Comparison of ENCODE assay signal across 8 mouse cellular contexts in genomic region chr14:103131991-103132390, GRCm38 (mm10). TPM values are rescaled to one million over a fixed set of nuclear protein-coding genes. Genes with fewer than 3 reads are reported as not detected.
A peak's percentile ranks its signal among the peaks of the same experiment; 100 is the strongest.
DNase-seq lines count a peak whose midpoint lies in the region; ATAC-seq and TF ChIP-seq lines count a peak whose summit lies in the region.
"Had no signal": no experiment of that assay in that cellular context is flagged by ENCODE, and none has a peak within 500 bp of the region (broad histone marks: within the 10 kb centered on the region; RNA-seq: fewer than 3 reads in every experiment).

No protein-coding gene starts in this region.

- ATAC-seq in G1E (ENCODE audit: extremely low read depth, insufficient number of reproducible peaks, low FRiP score, poor library complexity, severe bottlenecking), result peak; percentile 82
- 0 out of 2 replicates have a peak, but pooled peaks have one; percentile 43 for ATAC-seq in intestine, embryonic 14.5 days (replicated peaks; ENCODE audit: low FRiP score, low TSS enrichment, low read depth)

- 83% methylated on average over 2 of the region's 2 CpGs for WGBS in intestine, embryonic 14.5 days

- no peaks in the 10 kb centered on the region for H3K9me3 ChIP-seq in G1E (replicated peaks)
- H3K9me3 ChIP-seq in intestine, embryonic 14.5 days (ENCODE audit: control insufficient read depth, low read length), result no peaks in the 10 kb centered on the region
- H3K9me3 ChIP-seq: hindbrain, embryonic 15.5 days had no signal

- no peaks in the 10 kb centered on the region for H3K4me1 ChIP-seq in G1E (ENCODE audit: insufficient read depth, low read depth, low read length)
- no peaks in the 10 kb centered on the region for H3K4me1 ChIP-seq in intestine, embryonic 14.5 days (replicated peaks; ENCODE audit: control insufficient read depth, insufficient read depth, low read length)
- H3K4me1 ChIP-seq: hindbrain, embryonic 15.5 days had no signal

- no peak overlapping the region for H3K4me3 ChIP-seq in layer of hippocampus, adult 2 months
- no peak overlapping the region for H3K4me3 ChIP-seq in G1E (ENCODE audit: low read depth, low read length)
- no peak overlapping the region for H3K4me3 ChIP-seq in intestine, embryonic 14.5 days (ENCODE audit: low read depth, low read length)
- H3K4me3 ChIP-seq: hindbrain, embryonic 15.5 days had no signal

- H3K27me3 ChIP-seq in G1E (ENCODE audit: insufficient read depth, low read length), result no peaks in the 10 kb centered on the region
- H3K27me3 ChIP-seq in intestine, embryonic 14.5 days (replicated peaks; ENCODE audit: control insufficient read depth, insufficient read depth, low read length), result no peaks in the 10 kb centered on the region
- H3K27me3 ChIP-seq: hindbrain, embryonic 15.5 days had no signal

- no peak overlapping the region for H3K4me2 ChIP-seq in intestine, embryonic 14.5 days (ENCODE audit: low read length)
- H3K4me2 ChIP-seq: hindbrain, embryonic 15.5 days had no signal

- peaks cover 70% of the 10 kb centered on the region for H3K36me3 ChIP-seq in G1E (replicated peaks)
- H3K36me3 ChIP-seq in intestine, embryonic 14.5 days (ENCODE audit: control insufficient read depth, insufficient read depth, low read length), result peaks cover 75% of the 10 kb centered on the region

- peak in 1 of 2 experiments; percentile 53 for DNase-seq in layer of hippocampus, adult 2 months (ENCODE audit: low spot score in 2 of 2)
- no peak for DNase-seq in layer of hippocampus, postnatal 14 days (ENCODE audit: low spot score in 2 of 2)
- DNase-seq in G1E (ENCODE audit: low spot score), result no peak
- DNase-seq in c-Kit-negative CD71-positive TER-119-positive erythroid progenitor cells, embryonic 14.5 days (ENCODE audit: low read depth, low spot score), result peak; percentile 47
- no peak for DNase-seq in intestine, embryonic 14.5 days (ENCODE audit: low spot score)
- DNase-seq in lung, postnatal 10 days, result peak; percentile 45
- peak; percentile 75 for DNase-seq in thymus, postnatal 4 days

- no peak overlapping the region for H3K27ac ChIP-seq in layer of hippocampus, adult 2 months
- H3K27ac ChIP-seq in intestine, embryonic 14.5 days (ENCODE audit: low read depth), result no peak overlapping the region
- H3K27ac ChIP-seq: hindbrain, embryonic 15.5 days had no signal

- H3K9ac ChIP-seq in intestine, embryonic 14.5 days (ENCODE audit: low read length), result no peak overlapping the region
- H3K9ac ChIP-seq: hindbrain, embryonic 15.5 days had no signal

- TF ChIP-seq CTCF in layer of hippocampus, adult 2 months (conservative IDR thresholded peaks at IDR 0.05), result peak; percentile 76
- peak; percentile 73 for TF ChIP-seq CTCF in G1E (IDR thresholded peaks at IDR 0.05; ENCODE audit: low read depth, low read length)

RNA-seq across cellular contexts. Expression of gene Fbxl3, which starts 32.6 kb away (rescaled TPM):
- 100 to 1,000 TPM; 101 to 102 TPM for total RNA-seq in layer of hippocampus, adult 2 months (2021)
- total RNA-seq in layer of hippocampus, postnatal 14 days (2021), result 10 to 100 TPM; 71.5 to 71.8 TPM
- total RNA-seq in G1E (2014; fragmentation: Nextera tagmentation) (47.9 and 50.8 TPM in 2 replicates), G1E (2017) (81.0 and 101 TPM in 2 replicates)
- 12.0 and 12.6 TPM in 2 replicates for polyA plus RNA-seq in G1E (2012)
- polyA plus RNA-seq in intestine, embryonic 14.5 days (2014; fragmentation: Nextera tagmentation; extraction: Ambion mirVana), result 32.1 and 33.4 TPM in 2 replicates

Comparison
In these comparisons a context has a peak if more than half of its experiments do, and no peak if none do; other contexts are left out.
1. DNase-seq: peak in c-Kit-negative CD71-positive TER-119-positive erythroid progenitor cells, embryonic 14.5 days (single experiment), lung, postnatal 10 days (single experiment) and thymus, postnatal 4 days (single experiment); none in layer of hippocampus, postnatal 14 days (0 of 2), G1E (single experiment) and intestine, embryonic 14.5 days (single experiment).